Mouse (Mus musculus): ENCODE measurements around the gene Spns3. TPM values are rescaled to one million over a fixed set of nuclear protein-coding genes. Genes with fewer than 3 reads are reported as not detected.

The Spns3 gene
- polyA plus RNA-seq, 1 experiment from 2014 or later, result 0.16 TPM

GRCm38 (mm10) chr11:72526190-72526589 is 24.1 kb downstream of the Spns3 start:
- no peak overlapping the region for H3K27ac ChIP-seq
- H3K27me3 ChIP-seq (ENCODE audit: insufficient read depth, poor library complexity, severe bottlenecking), result no peaks in the 10 kb centered on the region
- H3K4me3 ChIP-seq, result no peak overlapping the region
- no peaks in the 10 kb centered on the region for H3K9me3 ChIP-seq
- 90% methylated on average over 4 of the region's 4 CpGs for WGBS
- H3K4me1 ChIP-seq (replicated peaks), result peaks cover 4% of the 10 kb centered on the region
- DNase-seq (ENCODE audit: low spot score), result no peak
- H3K36me3 ChIP-seq, result no peaks in the 10 kb centered on the region

- Histone ChIP-seq H3K4me3 (no peak overlapping the region), H3K4me1 (replicated peaks) (peaks cover 4% of the 10 kb centered on the region), H3K36me3 (no peaks in the 10 kb centered on the region), H3K27me3 (ENCODE audit: insufficient read depth, poor library complexity, severe bottlenecking) (no peaks in the 10 kb centered on the region), H3K9me3 (no peaks in the 10 kb centered on the region), H3K27ac (no peak overlapping the region)
- peak; percentile 16 for DNase-seq (ENCODE audit: low spot score)
- 57% methylated on average over 4 of the region's 4 CpGs for WGBS
These were observed 26.6 kb downstream of the Spns3 start for GRCm38 (mm10) chr11:72523711-72524110.

- 88% methylated on average over 5 of the region's 5 CpGs for WGBS
- Histone ChIP-seq H3K27me3 (ENCODE audit: insufficient read depth, poor library complexity, severe bottlenecking) (no peaks in the 10 kb centered on the region), H3K4me1 (replicated peaks) (peaks cover 4% of the 10 kb centered on the region), H3K27ac (no peak overlapping the region), H3K4me3 (no peak overlapping the region), H3K36me3 (no peaks in the 10 kb centered on the region), H3K9me3 (no peaks in the 10 kb centered on the region)
- no peak for DNase-seq (ENCODE audit: low spot score)
These were observed 27.7 kb downstream of the Spns3 start for GRCm38 (mm10) chr11:72522616-72523041.

- H3K4me3 ChIP-seq, result no peak overlapping the region
- no peak overlapping the region for H3K27ac ChIP-seq
- no peak for DNase-seq (ENCODE audit: low spot score)
- peaks cover 4% of the 10 kb centered on the region for H3K4me1 ChIP-seq (replicated peaks)
- H3K36me3 ChIP-seq, result no peaks in the 10 kb centered on the region
- H3K9me3 ChIP-seq, result no peaks in the 10 kb centered on the region
- no peaks in the 10 kb centered on the region for H3K27me3 ChIP-seq (ENCODE audit: insufficient read depth, poor library complexity, severe bottlenecking)
- 82% methylated on average over 5 of the region's 5 CpGs for WGBS
These were observed 28.4 kb downstream of the Spns3 start for GRCm38 (mm10) chr11:72521598-72522541.

GRCm38 (mm10) chr11:72519895-72520294 is 30.4 kb downstream of the Spns3 start:
- no peak overlapping the region for H3K4me3 ChIP-seq
- H3K9me3 ChIP-seq, result no peaks in the 10 kb centered on the region; the same call in 1 of the 2 replicates
- H3K27me3 ChIP-seq (ENCODE audit: insufficient read depth, poor library complexity, severe bottlenecking), result no peaks in the 10 kb centered on the region
- H3K4me1 ChIP-seq (replicated peaks), result peaks cover 4% of the 10 kb centered on the region
- no peak overlapping the region for H3K27ac ChIP-seq
- H3K36me3 ChIP-seq, result no peaks in the 10 kb centered on the region
- WGBS, result 72% methylated on average over 3 of the region's 3 CpGs
- no peak for DNase-seq (ENCODE audit: low spot score)

- Histone ChIP-seq H3K4me3 (no peak overlapping the region), H3K27ac (no peak overlapping the region), H3K36me3 (no peaks in the 10 kb centered on the region), H3K27me3 (ENCODE audit: insufficient read depth, poor library complexity, severe bottlenecking) (no peaks in the 10 kb centered on the region), H3K9me3 (no peaks in the 10 kb centered on the region; the same call in 1 of the 2 replicates), H3K4me1 (replicated peaks) (peaks cover 4% of the 10 kb centered on the region)
- 83% methylated on average over 4 of the region's 4 CpGs for WGBS
- DNase-seq (ENCODE audit: low spot score), result no peak
These were observed 31.1 kb downstream of the Spns3 start for GRCm38 (mm10) chr11:72519189-72519588.

GRCm38 (mm10) chr11:72518449-72518848 is 31.9 kb downstream of the Spns3 start:
- H3K4me3 ChIP-seq, result no peak overlapping the region
- no peak for DNase-seq (ENCODE audit: low spot score)
- peaks cover under 1% of the 10 kb centered on the region; the same call in 1 of the 2 replicates for H3K4me1 ChIP-seq (replicated peaks)
- no peak overlapping the region for H3K27ac ChIP-seq
- H3K9me3 ChIP-seq, result no peaks in the 10 kb centered on the region; the same call in 1 of the 2 replicates
- no peaks in the 10 kb centered on the region for H3K36me3 ChIP-seq
- WGBS, result 66% methylated on average over 2 of the region's 2 CpGs
- H3K27me3 ChIP-seq (ENCODE audit: insufficient read depth, poor library complexity, severe bottlenecking), result no peaks in the 10 kb centered on the region

GRCm38 (mm10) chr11:72514967-72515366 is 35.3 kb downstream of the Spns3 start:
- no peaks in the 10 kb centered on the region for H3K27me3 ChIP-seq (ENCODE audit: insufficient read depth, poor library complexity, severe bottlenecking)
- DNase-seq (ENCODE audit: low spot score), result no peak
- H3K27ac ChIP-seq, result no peak overlapping the region
- no peaks in the 10 kb centered on the region; the same call in 1 of the 2 replicates for H3K9me3 ChIP-seq
- no peaks in the 10 kb centered on the region for H3K4me1 ChIP-seq (replicated peaks)
- H3K36me3 ChIP-seq, result no peaks in the 10 kb centered on the region
- 68% methylated on average over 3 of the region's 3 CpGs for WGBS
- H3K4me3 ChIP-seq, result no peak overlapping the region

GRCm38 (mm10) chr11:72508651-72509050 is 41.7 kb downstream of the Spns3 start:
- peaks cover 1% of the 10 kb centered on the region; the same call in 1 of the 2 replicates for H3K4me1 ChIP-seq (replicated peaks)
- H3K9me3 ChIP-seq, result no peaks in the 10 kb centered on the region
- no peaks in the 10 kb centered on the region for H3K36me3 ChIP-seq
- H3K27me3 ChIP-seq (ENCODE audit: insufficient read depth, poor library complexity, severe bottlenecking), result no peaks in the 10 kb centered on the region
- no peak overlapping the region for H3K4me3 ChIP-seq
- 91% methylated on average over 5 of the region's 5 CpGs for WGBS
- H3K27ac ChIP-seq, result no peak overlapping the region
- no peak for DNase-seq (ENCODE audit: low spot score)

- no peak for DNase-seq (ENCODE audit: low spot score)
- H3K27ac ChIP-seq, result no peak overlapping the region
- H3K4me1 ChIP-seq (replicated peaks), result peaks cover 11% of the 10 kb centered on the region
- H3K4me3 ChIP-seq, result no peak overlapping the region
- H3K9me3 ChIP-seq, result no peaks in the 10 kb centered on the region
- no peaks in the 10 kb centered on the region for H3K36me3 ChIP-seq
- no peaks in the 10 kb centered on the region; the same call in 1 of the 2 replicates for H3K27me3 ChIP-seq (ENCODE audit: insufficient read depth, poor library complexity, severe bottlenecking)
These were observed 42.7 kb downstream of the Spns3 start for GRCm38 (mm10) chr11:72507651-72508050.

GRCm38 (mm10) chr11:72504016-72504797 is 46.1 kb downstream of the Spns3 start:
- DNase-seq (ENCODE audit: low spot score), result no peak

GRCm38 (mm10) chr11:72503501-72503921 is 46.8 kb downstream of the Spns3 start:
- no peak for DNase-seq (ENCODE audit: low spot score)
- Histone ChIP-seq H3K4me1 (replicated peaks) (peaks cover 26% of the 10 kb centered on the region), H3K9me3 (no peaks in the 10 kb centered on the region), H3K36me3 (no peaks in the 10 kb centered on the region), H3K4me3 (no peak overlapping the region), H3K27me3 (ENCODE audit: insufficient read depth, poor library complexity, severe bottlenecking) (peaks cover 7% of the 10 kb centered on the region; the same call in 1 of the 2 replicates), H3K27ac (0 out of 2 replicates have a peak overlapping the region, but pooled peaks have one; percentile 24)
- WGBS, result 33% methylated on average over 5 of the region's 5 CpGs

More at GRCm38 (mm10) chr11:72504016-72504797, 46.1 kb downstream of the Spns3 start:
- 78% methylated on average over 10 of the region's 10 CpGs for WGBS
- H3K36me3 ChIP-seq, result no peaks in the 10 kb centered on the region
- H3K27me3 ChIP-seq (ENCODE audit: insufficient read depth, poor library complexity, severe bottlenecking), result peaks cover 7% of the 10 kb centered on the region; the same call in 1 of the 2 replicates
- no peak overlapping the region for H3K4me3 ChIP-seq
- no peak overlapping the region for H3K27ac ChIP-seq
- H3K9me3 ChIP-seq, result no peaks in the 10 kb centered on the region
- H3K4me1 ChIP-seq (replicated peaks), result peaks cover 26% of the 10 kb centered on the region

Data from hindbrain, embryonic 10.5 days (tissue).